Mouse (Mus musculus) cerebellum, postnatal 36 days (tissue): Measurements from ENCODE around the gene Chrne.
"Not testable (repeated sequence)": the region's sequence is repeated elsewhere in the genome, so short reads cannot be mapped to it uniquely, and the experiment has no call there.

Source experiments
- DNase-seq, 2 experiments: peaks; one replicate each; pipeline ENCODE4 v3.0.0; 2021 to 2022; ENCODE audit warnings: mixed read lengths in 2 of 2

Chrne gene

GRCm38 (mm10) chr11:70582196-70582595 is 36.8 kb downstream of the Chrne start:
- DNase-seq, result no peak

- DNase-seq, result no peak
Measured at GRCm38 (mm10) chr11:70580921-70581320, 38.1 kb downstream of the Chrne start.

GRCm38 (mm10) chr11:70580358-70580720 is 38.7 kb downstream of the Chrne start:
- DNase-seq, result no peak

- DNase-seq, result no peak
Measured at GRCm38 (mm10) chr11:70579710-70580357, 39.2 kb downstream of the Chrne start.

GRCm38 (mm10) chr11:70578962-70579361 is 40.1 kb downstream of the Chrne start:
- DNase-seq, result no peak

GRCm38 (mm10) chr11:70577201-70577600 is 41.8 kb downstream of the Chrne start:
- DNase-seq, result no peak

- no peak for DNase-seq
Measured at GRCm38 (mm10) chr11:70573872-70574271, 45.1 kb downstream of the Chrne start.

GRCm38 (mm10) chr11:70572348-70572902 is 46.6 kb downstream of the Chrne start:
- DNase-seq, result no peak

GRCm38 (mm10) chr11:70571641-70572040 is 47.4 kb downstream of the Chrne start:
- DNase-seq, result no peak

GRCm38 (mm10) chr11:70570614-70571013 is 48.4 kb downstream of the Chrne start:
- not testable (repeated sequence) for DNase-seq

GRCm38 (mm10) chr11:70566586-70566985 is 52.4 kb downstream of the Chrne start:
- DNase-seq, result no peak
